Mouse (Mus musculus): ENCODE results near the gene Itgb4. TPM values are rescaled to one million over a fixed set of nuclear protein-coding genes. Genes with fewer than 3 reads are reported as not detected.

Itgb4 gene
- 0.49 TPM for polyA plus RNA-seq (2012; fragmentation: generic; extraction: Trizol)
- long read RNA-seq, experiment 1, partial matches to known transcripts = 2 of 2 reads
- long read RNA-seq, experiment 1, other reads (novel, unspliced or antisense) = 0 of 2 reads
- long read RNA-seq, experiment 2, partial matches to known transcripts = 0 of 1 reads
- long read RNA-seq, experiment 2, other reads (novel, unspliced or antisense) = 1 of 1 reads

GRCm38 (mm10) chr11:115974309-115975082, at the start of gene Itgb4:
TSS of gene Itgb4 (plus strand) at chr11:115974709.
- no peak within 1 kb of the TSS for H3ac ChIP-seq (ENCODE audit: control insufficient read depth, insufficient read length, low read depth)
- no peaks in the 10 kb centered on the region for H3K27me3 ChIP-seq (ENCODE audit: control insufficient read depth, insufficient read depth, insufficient read length)
- no peaks in the 10 kb centered on the region for H3K36me3 ChIP-seq (ENCODE audit: control insufficient read depth, insufficient read depth)
- H3K79me3 ChIP-seq (ENCODE audit: low read depth) = no peaks in the 10 kb centered on the region
- H3K79me2 ChIP-seq (ENCODE audit: control insufficient read depth, insufficient read depth) = no peaks in the 10 kb centered on the region
- no peak within 1 kb of the TSS for H3K4me3 ChIP-seq (ENCODE audit: insufficient read depth, poor library complexity, severe bottlenecking)
- no peak for TF ChIP-seq USF1 (IDR thresholded peaks at IDR 0.05; ENCODE audit: low read depth)
- TF ChIP-seq FOSL1 (IDR thresholded peaks at IDR 0.05; ENCODE audit: insufficient read depth, low read length, poor library complexity, severe bottlenecking) = no peak
- TF ChIP-seq MYOD1 (IDR thresholded peaks at IDR 0.05; ENCODE audit: control insufficient read depth, insufficient read length, low read depth) = no peak
- no peak for TF ChIP-seq CTCF (IDR thresholded peaks at IDR 0.05; ENCODE audit: control insufficient read depth, insufficient read depth, insufficient read length)
- no peak for TF ChIP-seq MAX (IDR thresholded peaks at IDR 0.05)
- TF ChIP-seq CEBPB (IDR thresholded peaks at IDR 0.05; ENCODE audit: low read depth) = no peak
- no peak for TF ChIP-seq MYOG (IDR thresholded peaks at IDR 0.05; ENCODE audit: control insufficient read depth, extremely low read depth, insufficient read length)

- no peak overlapping the region for H3ac ChIP-seq (ENCODE audit: control insufficient read depth, insufficient read length, low read depth)
- peaks cover 11% of the 10 kb centered on the region for H3K79me3 ChIP-seq (ENCODE audit: low read depth)
- H3K79me2 ChIP-seq (ENCODE audit: control insufficient read depth, insufficient read depth) = peaks cover 32% of the 10 kb centered on the region
- TF ChIP-seq CTCF (IDR thresholded peaks at IDR 0.05; ENCODE audit: control insufficient read depth, insufficient read depth, insufficient read length) (no peak), CEBPB (IDR thresholded peaks at IDR 0.05; ENCODE audit: low read depth) (no peak), USF1 (IDR thresholded peaks at IDR 0.05; ENCODE audit: low read depth) (no peak), MYOG (IDR thresholded peaks at IDR 0.05; ENCODE audit: control insufficient read depth, extremely low read depth, insufficient read length) (no peak), MAX (IDR thresholded peaks at IDR 0.05) (no peak)
- H3K36me3 ChIP-seq (ENCODE audit: control insufficient read depth, insufficient read depth) = peaks cover 7% of the 10 kb centered on the region
- no peak overlapping the region for H3K4me3 ChIP-seq (ENCODE audit: insufficient read depth, poor library complexity, severe bottlenecking)
- no peaks in the 10 kb centered on the region for H3K27me3 ChIP-seq (ENCODE audit: control insufficient read depth, insufficient read depth, insufficient read length)
Observed at GRCm38 (mm10) chr11:115929031-115929430, 45.5 kb upstream of the Itgb4 start.

DNA sequence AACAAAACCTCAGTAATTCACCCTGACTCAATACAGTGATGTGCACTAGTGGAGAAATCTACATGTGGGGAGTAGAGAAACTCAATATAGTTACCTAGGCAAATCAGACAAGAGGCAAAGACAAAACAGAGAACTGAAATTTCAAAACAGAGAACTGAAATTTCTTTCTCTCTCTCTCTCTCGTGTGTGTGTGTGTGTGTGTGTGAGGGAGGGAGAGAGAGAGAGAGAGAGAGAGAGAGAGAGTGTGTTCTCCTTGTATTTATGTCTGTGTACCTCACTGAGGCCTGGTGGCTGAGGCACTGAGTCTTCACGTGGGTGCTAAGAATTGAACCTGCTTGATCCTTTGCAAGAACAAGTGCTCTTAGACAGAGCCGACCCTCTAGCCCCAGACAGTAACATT, 44.7 kb upstream of the Itgb4 start:
- no peak overlapping the region for H3ac ChIP-seq (ENCODE audit: control insufficient read depth, insufficient read length, low read depth)
- peaks cover 7% of the 10 kb centered on the region for H3K36me3 ChIP-seq (ENCODE audit: control insufficient read depth, insufficient read depth)
- peaks cover 19% of the 10 kb centered on the region for H3K79me3 ChIP-seq (ENCODE audit: low read depth)
- no peak overlapping the region for H3K4me3 ChIP-seq (ENCODE audit: insufficient read depth, poor library complexity, severe bottlenecking)
- H3K27me3 ChIP-seq (ENCODE audit: control insufficient read depth, insufficient read depth, insufficient read length) = no peaks in the 10 kb centered on the region
- no peak for TF ChIP-seq MYOG (IDR thresholded peaks at IDR 0.05; ENCODE audit: control insufficient read depth, extremely low read depth, insufficient read length)
- TF ChIP-seq USF1 (IDR thresholded peaks at IDR 0.05; ENCODE audit: low read depth) = no peak
- no peak for TF ChIP-seq CEBPB (IDR thresholded peaks at IDR 0.05; ENCODE audit: low read depth)
- no peak for TF ChIP-seq MYOD1 (IDR thresholded peaks at IDR 0.05; ENCODE audit: control insufficient read depth, insufficient read length, low read depth)
- no peak for TF ChIP-seq CTCF (IDR thresholded peaks at IDR 0.05; ENCODE audit: control insufficient read depth, insufficient read depth, insufficient read length)
- TF ChIP-seq FOSL1 (IDR thresholded peaks at IDR 0.05; ENCODE audit: insufficient read depth, low read length, poor library complexity, severe bottlenecking) = no peak
- TF ChIP-seq MAX (IDR thresholded peaks at IDR 0.05) = no peak
- peaks cover 40% of the 10 kb centered on the region for H3K79me2 ChIP-seq (ENCODE audit: control insufficient read depth, insufficient read depth)

DNA sequence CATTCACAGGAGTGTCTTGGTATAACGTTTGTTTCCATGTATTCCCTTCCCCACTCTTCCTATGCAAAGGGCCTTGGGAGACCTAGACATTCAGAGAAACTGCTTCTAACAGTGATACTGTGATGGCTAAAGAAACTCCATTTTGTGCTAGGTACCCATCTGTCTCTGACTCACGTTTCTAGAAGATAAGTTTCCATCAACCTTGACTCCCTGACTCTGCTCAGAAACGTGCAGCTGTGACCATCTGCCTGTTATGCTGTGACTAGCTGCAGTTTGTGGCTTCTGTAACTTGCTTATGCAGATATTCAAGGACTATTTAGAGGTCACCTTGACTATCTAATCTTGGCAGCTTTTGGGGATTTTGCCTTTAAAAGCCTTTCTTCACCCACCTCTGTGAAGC, 43.3 kb upstream of the Itgb4 start:
- Histone ChIP-seq H3K79me3 (ENCODE audit: low read depth) (peaks cover 32% of the 10 kb centered on the region), H3ac (ENCODE audit: control insufficient read depth, insufficient read length, low read depth) (no peak overlapping the region), H3K79me2 (ENCODE audit: control insufficient read depth, insufficient read depth) (peaks cover 55% of the 10 kb centered on the region), H3K4me3 (ENCODE audit: insufficient read depth, poor library complexity, severe bottlenecking) (no peak overlapping the region), H3K27me3 (ENCODE audit: control insufficient read depth, insufficient read depth, insufficient read length) (no peaks in the 10 kb centered on the region), H3K36me3 (ENCODE audit: control insufficient read depth, insufficient read depth) (peaks cover 14% of the 10 kb centered on the region)
- TF ChIP-seq MYOD1 (IDR thresholded peaks at IDR 0.05; ENCODE audit: control insufficient read depth, insufficient read length, low read depth) (no peak), CEBPB (IDR thresholded peaks at IDR 0.05; ENCODE audit: low read depth) (no peak), MYOG (IDR thresholded peaks at IDR 0.05; ENCODE audit: control insufficient read depth, extremely low read depth, insufficient read length) (no peak), USF1 (IDR thresholded peaks at IDR 0.05; ENCODE audit: low read depth) (no peak), CTCF (IDR thresholded peaks at IDR 0.05; ENCODE audit: control insufficient read depth, insufficient read depth, insufficient read length) (no peak), MAX (IDR thresholded peaks at IDR 0.05) (no peak), FOSL1 (IDR thresholded peaks at IDR 0.05; ENCODE audit: insufficient read depth, low read length, poor library complexity, severe bottlenecking) (no peak)

DNA sequence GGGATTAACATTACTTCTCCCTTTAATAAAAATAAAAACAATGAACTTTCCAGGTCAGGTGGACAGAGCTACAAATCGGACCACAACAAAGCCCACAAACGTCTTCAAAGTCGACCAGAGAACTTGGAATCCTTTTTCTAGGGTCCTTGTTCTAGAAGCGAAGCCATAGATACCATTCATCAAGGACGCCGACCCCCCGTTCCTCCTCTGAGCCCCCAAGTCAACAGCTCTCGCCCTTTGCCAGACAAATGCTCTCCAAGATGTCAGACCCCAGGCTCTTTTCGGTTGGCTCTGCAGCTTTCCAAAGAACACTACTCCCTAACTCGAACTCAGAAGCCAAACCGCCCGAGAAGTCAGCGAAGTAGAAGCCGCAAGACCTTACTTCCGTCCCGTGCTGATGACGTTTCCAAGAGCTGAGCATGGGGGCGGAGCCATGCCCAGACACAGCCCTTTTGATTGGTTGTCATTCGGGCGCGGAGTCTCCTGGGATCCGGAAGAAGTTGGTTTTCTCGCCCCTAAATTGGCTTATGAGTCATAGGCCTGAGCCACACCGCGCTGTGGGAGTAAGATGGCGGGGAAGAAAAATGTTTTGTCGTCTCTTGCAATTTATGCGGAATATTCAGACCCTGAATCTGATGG, 41.3 kb upstream of the Itgb4 start, which contains the start of the genes Sap30bp and Recql5:
Gene Sap30bp, plus strand, starts transcription at position 175 of the 639 bp plus-strand sequence.
Gene Recql5, minus strand, starts transcription at position 370 of the 639 bp plus-strand sequence.
- Histone ChIP-seq H3K79me3 (ENCODE audit: low read depth) (peaks cover 37% of the 10 kb centered on the region), H3ac (ENCODE audit: control insufficient read depth, insufficient read length, low read depth) (peak within 1 kb of the TSS; percentile 84), H3K4me3 (ENCODE audit: insufficient read depth, poor library complexity, severe bottlenecking) (peak within 1 kb of the TSS; percentile 95), H3K27me3 (ENCODE audit: control insufficient read depth, insufficient read depth, insufficient read length) (no peaks in the 10 kb centered on the region), H3K79me2 (ENCODE audit: control insufficient read depth, insufficient read depth) (peaks cover 74% of the 10 kb centered on the region), H3K36me3 (ENCODE audit: control insufficient read depth, insufficient read depth) (peaks cover 21% of the 10 kb centered on the region)
- TF ChIP-seq FOSL1 (IDR thresholded peaks at IDR 0.05; ENCODE audit: insufficient read depth, low read length, poor library complexity, severe bottlenecking) (peak; percentile 67), USF1 (IDR thresholded peaks at IDR 0.05; ENCODE audit: low read depth) (peak; percentile 38), MAX (IDR thresholded peaks at IDR 0.05) (peak; percentile 92), CEBPB (IDR thresholded peaks at IDR 0.05; ENCODE audit: low read depth) (no peak)
